In genomic region chr12:72184929-72185328, GRCm38 (mm10) we compare ENCODE assay signal across 42 mouse cellular contexts. TPM values are rescaled to one million over a fixed set of nuclear protein-coding genes. Genes with fewer than 3 reads are reported as not detected.
"Had no signal": no experiment of that assay in that cellular context is flagged by ENCODE, and none has a peak within 500 bp of the region (broad histone marks: within the 10 kb centered on the region; RNA-seq: fewer than 3 reads in every experiment).

Gene Ccdc175, minus strand, starts transcription at chr12:72185029.

- H3K9me3 ChIP-seq: heart, embryonic 10.5 days; heart, embryonic 12.5 days; heart, embryonic 13.5 days; heart, embryonic 15.5 days; hindbrain, embryonic 10.5 days; hindbrain, embryonic 12.5 days; hindbrain, embryonic 13.5 days; hindbrain, embryonic 15.5 days; intestine, embryonic 15.5 days; kidney, embryonic 15.5 days had no signal

- H3K36me3 ChIP-seq: heart, embryonic 10.5 days; heart, embryonic 12.5 days; heart, embryonic 13.5 days; heart, embryonic 15.5 days; hindbrain, embryonic 10.5 days; hindbrain, embryonic 12.5 days; hindbrain, embryonic 13.5 days; hindbrain, embryonic 15.5 days; intestine, embryonic 15.5 days; kidney, embryonic 15.5 days had no signal

- H3K4me3 ChIP-seq: heart, embryonic 10.5 days; heart, embryonic 12.5 days; heart, embryonic 13.5 days; heart, embryonic 15.5 days; hindbrain, embryonic 10.5 days; hindbrain, embryonic 12.5 days; hindbrain, embryonic 13.5 days; hindbrain, embryonic 15.5 days; intestine, embryonic 15.5 days; kidney, embryonic 15.5 days; layer of hippocampus, adult 2 months had no signal

- H3K27ac ChIP-seq: heart, embryonic 10.5 days; heart, embryonic 13.5 days; heart, embryonic 15.5 days; hindbrain, embryonic 10.5 days; hindbrain, embryonic 12.5 days; hindbrain, embryonic 13.5 days; hindbrain, embryonic 14.5 days; hindbrain, embryonic 15.5 days; hindbrain, postnatal 0 days; intestine, embryonic 15.5 days; kidney, embryonic 15.5 days; kidney, postnatal 0 days; layer of hippocampus, adult 2 months had no signal

- H3K4me1 ChIP-seq: heart, embryonic 12.5 days; heart, embryonic 13.5 days; heart, embryonic 15.5 days; hindbrain, embryonic 10.5 days; hindbrain, embryonic 12.5 days; hindbrain, embryonic 13.5 days; hindbrain, embryonic 15.5 days; intestine, embryonic 15.5 days; kidney, embryonic 15.5 days had no signal

- DNase-seq: heart, postnatal 10 days; heart, postnatal 14 days; heart, postnatal 36 days; heart, postnatal 4 days; kidney, adult 11 months; kidney, adult 18-20 months; kidney, adult 2 months; kidney, adult 8-10 months; kidney, adult 9 months; kidney, postnatal 10 days; kidney, postnatal 14 days; kidney, postnatal 25 days; kidney, postnatal 36 days; kidney, postnatal 4 days; layer of hippocampus, adult 9-11 months; layer of hippocampus, postnatal 36 days had no signal

- H3K27me3 ChIP-seq: heart, embryonic 12.5 days; heart, embryonic 13.5 days; heart, embryonic 15.5 days; hindbrain, embryonic 12.5 days; hindbrain, embryonic 13.5 days; hindbrain, embryonic 15.5 days; intestine, embryonic 15.5 days; kidney, embryonic 15.5 days had no signal

RNA-seq across cellular contexts. Expression of gene Ccdc175, which starts in this region (rescaled TPM):
- polyA plus RNA-seq: heart, embryonic 10.5 days; heart, embryonic 11.5 days; heart, embryonic 12.5 days; heart, embryonic 13.5 days; heart, embryonic 14.5 days; heart, embryonic 15.5 days; heart, embryonic 16.5 days; heart, postnatal 0 days; hindbrain, embryonic 10.5 days; hindbrain, embryonic 11.5 days; hindbrain, embryonic 12.5 days; hindbrain, embryonic 13.5 days; hindbrain, embryonic 14.5 days; hindbrain, embryonic 15.5 days; hindbrain, embryonic 16.5 days; hindbrain, postnatal 0 days; intestine, embryonic 14.5 days; intestine, embryonic 15.5 days; intestine, embryonic 16.5 days; intestine, postnatal 0 days; kidney, adult 2 months; kidney, embryonic 14.5 days; kidney, embryonic 15.5 days; kidney, embryonic 16.5 days; large intestine, adult 2 months had no signal
